Mouse (Mus musculus) lung, postnatal 4 days (tissue): ENCODE data around the gene Flvcr1.

ENCODE experiments used
- DNase-seq, 2 experiments: peaks; one replicate each; pipeline ENCODE4 v3.0.0; 2021

Flvcr1 gene

GRCm38 (mm10) chr1:190978511-190979073 is 47.4 kb downstream of the Flvcr1 start:
- DNase-seq, result peak in 1 of 2 experiments; percentile 31

- DNase-seq, result no peak
These were observed 48.0 kb downstream of the Flvcr1 start for GRCm38 (mm10) chr1:190978001-190978400.

GRCm38 (mm10) chr1:190976887-190977573 is 48.9 kb downstream of the Flvcr1 start:
- DNase-seq, result no peak

- DNase-seq, result no peak
These were observed 51.1 kb downstream of the Flvcr1 start for GRCm38 (mm10) chr1:190974833-190975232.

GRCm38 (mm10) chr1:190974191-190974590 is 51.8 kb downstream of the Flvcr1 start:
- DNase-seq, result no peak

- DNase-seq, result peak; percentile 11 to 63
These were observed 53.3 kb downstream of the Flvcr1 start for GRCm38 (mm10) chr1:190972612-190973192.

DNA sequence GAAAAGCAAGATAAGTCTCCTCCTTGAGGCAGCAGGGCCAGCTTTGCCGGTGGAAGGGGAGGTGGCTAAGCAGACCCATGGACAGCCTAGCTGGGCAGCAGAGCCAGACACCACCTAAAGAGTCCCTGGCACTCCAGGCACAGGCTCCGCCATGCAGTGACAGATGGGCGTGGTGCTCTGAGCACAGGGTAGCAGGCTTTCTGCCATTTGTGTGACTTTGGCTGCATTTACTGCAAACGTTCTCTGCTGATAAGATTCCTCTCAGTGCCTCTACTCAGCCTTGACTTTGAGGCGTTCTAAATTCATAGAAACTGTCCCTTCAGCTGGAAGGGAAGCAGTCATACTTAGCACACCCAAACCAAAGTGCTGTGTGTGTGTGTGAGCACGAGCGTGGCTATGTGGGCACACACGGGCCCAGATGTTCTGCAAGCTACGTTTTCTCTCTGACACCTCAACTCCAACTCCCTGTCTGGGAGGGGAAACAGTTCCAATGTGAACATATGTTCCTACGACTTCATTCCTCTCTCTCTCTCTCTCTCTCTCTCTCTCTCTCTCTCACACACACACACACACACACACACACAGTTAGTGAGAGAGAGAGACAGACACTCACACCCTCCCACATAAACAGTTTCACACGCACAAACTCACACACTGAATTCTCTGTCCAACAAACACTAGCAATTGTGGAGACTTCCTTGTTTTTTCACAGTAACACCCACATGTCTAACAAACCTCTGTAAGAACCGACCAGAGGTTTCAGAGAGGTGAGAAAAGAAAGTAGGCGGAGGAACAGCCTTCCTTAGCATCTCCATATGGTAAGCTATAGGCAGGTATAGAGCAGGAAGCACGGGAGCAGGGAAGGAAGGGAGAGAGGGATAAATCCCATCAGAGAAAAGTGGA is 54.0 kb downstream of the Flvcr1 start:
- DNase-seq, result no peak

GRCm38 (mm10) chr1:190968010-190968409 is 57.9 kb downstream of the Flvcr1 start:
- no peak for DNase-seq

DNA sequence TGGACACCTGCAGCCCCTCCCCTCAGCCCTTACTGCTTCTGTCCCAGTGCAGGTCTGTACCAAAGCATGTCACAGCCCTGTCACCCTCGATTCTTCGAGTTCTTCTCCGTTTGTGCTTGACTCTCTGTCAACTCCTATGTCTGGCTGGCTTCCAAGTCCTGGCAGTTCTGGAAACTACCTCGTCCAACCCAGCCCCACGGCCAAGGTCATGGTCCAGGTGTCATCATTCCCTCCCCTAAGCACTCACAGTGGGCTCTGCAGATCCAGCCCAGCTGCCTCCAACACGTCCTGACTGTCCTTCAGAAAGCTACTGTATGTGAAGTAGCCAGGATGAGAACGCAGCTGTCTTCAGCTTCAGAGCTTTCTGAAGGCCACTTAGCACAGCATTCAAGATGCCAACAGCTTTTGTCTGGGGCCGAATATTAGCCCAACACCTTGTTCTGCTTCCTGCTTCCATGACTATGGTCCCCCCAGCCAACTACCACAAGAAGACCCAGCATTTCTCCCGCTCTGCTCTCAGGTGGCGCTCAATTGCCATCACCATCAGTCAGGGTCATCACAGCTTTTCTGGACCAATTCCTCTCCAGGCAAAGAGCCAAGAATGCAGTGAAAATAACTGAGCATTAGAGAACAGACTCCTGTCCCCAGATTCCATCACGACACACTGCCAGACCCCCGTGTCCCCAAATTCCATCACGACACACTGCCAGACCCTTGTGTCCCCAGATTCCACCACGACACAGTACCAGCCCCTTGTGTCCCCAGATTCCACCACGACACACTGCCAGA is 60.8 kb downstream of the Flvcr1 start:
- no peak for DNase-seq

DNA sequence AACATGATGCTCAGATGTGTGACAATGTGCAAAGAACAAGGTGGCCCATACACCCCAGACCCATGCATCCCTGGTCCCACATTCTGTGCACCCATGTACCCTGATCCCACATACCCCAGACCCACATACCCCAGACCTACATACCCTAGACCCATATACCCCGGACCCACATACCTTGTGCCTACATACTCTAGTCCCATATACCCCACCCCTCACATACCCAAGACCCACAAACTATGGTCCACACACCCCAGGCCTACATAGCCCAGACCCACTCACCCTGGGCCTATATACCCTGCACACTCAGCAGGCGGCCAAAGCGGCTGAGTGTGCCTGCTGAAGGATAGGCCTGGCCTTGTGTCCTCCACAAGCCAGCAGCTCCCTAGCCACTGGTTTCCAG is 63.2 kb downstream of the Flvcr1 start:
- DNase-seq, result no peak

DNA sequence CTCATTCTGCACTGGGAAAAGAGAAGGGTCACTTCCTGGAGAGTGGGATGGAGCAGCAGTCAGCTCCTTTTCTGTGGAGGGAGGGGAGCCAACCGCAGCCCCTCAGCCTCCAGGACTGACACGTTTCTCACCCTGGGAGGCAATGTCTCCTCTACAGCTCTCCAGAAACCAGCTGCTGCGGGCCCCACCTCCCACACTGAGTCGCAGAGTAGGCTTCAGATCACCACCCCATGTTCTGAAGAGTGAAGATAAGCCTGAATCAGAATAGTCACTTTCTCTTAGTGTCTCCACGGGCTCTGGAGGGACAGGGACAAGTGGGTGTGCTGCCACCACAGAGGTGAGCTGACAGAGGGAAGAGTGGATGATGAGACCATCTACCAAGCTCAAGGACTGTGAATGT is 67.1 kb downstream of the Flvcr1 start:
- no peak for DNase-seq
